Mouse (Mus musculus) c-Kit-positive CD71-negative TER-119-negative erythroid progenitor cells, embryonic 14.5 days (primary cell): ENCODE measurements around the gene Olfm2.

Experiments used
- DNase-seq: peaks from one replicate; pipeline ENCODE4 v3.0.0-alpha.2; 2013; ENCODE audit warnings: low read depth

Gene Olfm2

DNA sequence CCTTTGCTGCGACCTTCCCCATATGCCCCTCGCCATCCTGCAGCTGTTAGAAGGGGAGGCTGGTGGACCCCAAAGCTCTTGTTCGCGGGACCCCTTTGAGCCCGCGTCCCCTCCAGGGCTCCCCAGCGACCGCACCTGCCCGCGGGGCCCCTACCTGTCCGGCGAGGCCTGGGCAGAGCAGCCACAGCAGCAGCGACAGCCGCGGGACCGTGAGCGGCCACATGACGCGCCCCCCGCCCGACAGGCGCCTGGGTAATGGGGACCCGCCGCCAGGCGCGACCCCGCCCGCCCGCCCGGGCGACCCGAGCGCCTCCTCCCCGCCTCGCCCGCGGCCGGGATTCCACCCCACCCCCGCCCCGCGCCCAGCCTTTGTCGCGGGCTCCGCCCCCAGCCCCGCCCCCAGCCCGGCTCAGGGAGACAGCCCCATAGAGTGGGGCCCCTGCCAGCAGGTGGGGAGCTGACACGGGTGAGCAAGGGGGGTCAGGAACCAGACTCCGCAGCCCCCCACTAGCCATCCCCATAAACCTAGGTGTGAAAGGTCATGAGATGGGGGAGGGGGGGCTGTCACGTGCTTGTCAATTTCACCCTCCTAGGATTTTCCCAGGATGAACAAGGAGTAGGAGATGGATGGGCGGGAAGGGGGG is at the start of gene Olfm2:
Olfm2 (minus strand) TSS at position 333 of the 644 bp plus-strand sequence.
- no peak for DNase-seq

DNA sequence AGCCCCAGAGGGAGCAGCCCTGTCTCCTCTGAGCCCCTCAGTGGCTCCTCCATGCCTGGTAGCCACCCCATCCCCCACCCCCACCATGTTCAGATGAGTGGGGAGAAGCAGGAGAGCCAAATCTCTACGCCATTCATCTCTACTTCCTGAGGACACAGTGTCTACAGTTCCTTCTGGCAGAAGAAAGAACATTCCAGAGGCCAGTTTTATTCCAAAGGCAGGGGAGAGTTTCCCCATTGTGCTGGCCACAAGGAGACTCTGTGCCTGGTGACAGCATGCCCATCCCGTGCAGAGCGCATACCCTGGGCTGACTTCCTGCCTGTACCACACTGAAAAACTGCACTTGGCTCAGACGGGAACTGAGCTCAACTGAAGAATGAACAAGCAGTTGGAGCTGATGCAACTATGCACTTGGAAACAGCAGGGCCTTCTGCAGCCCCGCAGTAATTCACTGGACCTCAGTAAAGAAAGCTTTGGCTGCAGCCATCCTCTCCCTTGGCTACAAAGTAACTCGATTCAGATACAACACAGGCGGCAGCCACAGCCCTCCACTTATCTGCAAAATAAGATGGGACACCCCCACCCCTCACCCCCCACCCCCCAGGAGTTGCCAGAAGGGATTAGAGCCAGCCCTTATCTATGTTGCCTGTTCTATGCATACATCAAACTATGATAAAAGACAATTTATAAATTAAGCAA is 48.1 kb upstream of the Olfm2 start:
- no peak for DNase-seq

DNA sequence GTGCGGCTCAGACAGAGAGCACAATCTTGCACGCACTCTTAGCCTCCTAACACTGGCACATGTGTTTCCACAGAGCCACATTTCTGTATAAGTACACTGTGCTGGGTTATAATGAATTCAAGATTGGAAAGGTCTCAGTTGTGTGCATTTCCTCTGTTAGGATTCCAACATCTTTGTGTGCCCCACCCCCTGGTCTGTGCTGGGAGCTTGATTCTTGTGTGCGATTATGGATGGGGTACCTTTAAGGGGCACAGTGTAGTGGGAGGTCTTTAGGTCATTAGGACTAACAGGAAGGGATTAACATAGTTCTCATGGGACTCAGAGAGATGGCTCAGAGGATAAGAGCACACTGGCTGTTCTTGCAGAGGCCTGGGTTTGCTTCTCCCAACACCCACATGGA is 44.2 kb upstream of the Olfm2 start:
- DNase-seq, result no peak

GRCm38 (mm10) chr9:20789651-20790050 is 43.5 kb upstream of the Olfm2 start:
- no peak for DNase-seq

DNA sequence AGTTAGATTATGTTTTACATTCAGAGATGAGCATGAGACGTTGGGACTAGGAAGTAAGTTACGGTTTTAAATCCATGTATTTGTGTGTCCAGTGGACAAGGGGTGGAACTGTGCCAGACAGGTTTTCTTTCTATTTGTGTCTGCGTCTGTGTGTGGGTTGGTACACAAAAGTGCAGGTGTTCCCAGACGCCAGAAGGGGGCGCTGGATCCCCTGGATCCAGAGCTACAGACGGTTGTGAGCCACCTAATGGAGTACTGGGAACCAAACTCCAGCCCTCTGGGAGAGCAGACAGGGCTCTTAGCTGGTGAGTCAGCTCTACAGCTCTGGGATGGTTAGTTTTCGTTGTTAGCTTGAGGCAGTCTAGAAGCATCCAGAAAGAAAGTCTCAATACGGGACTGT is 41.8 kb upstream of the Olfm2 start:
- no peak for DNase-seq

GRCm38 (mm10) chr9:20785055-20785454 is 38.9 kb upstream of the Olfm2 start:
- no peak for DNase-seq

DNA sequence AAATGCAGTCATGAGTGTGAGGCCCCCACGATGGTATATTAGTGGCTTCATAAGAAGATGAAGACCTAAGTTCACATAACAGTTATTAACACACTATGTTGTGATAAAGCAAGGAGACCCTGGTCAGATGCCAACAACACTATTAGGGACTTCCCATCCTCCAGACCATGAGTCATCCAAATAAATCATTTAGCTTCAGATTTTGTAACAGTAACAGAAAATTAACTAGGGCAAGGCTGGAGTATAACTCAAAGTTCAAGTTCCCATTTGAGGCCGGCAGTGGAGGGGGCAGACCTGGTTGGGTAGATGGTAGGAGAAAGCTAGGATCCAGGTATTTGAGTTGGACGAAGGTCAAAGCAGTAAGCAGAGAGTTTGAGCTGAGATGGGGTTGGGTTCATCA is 35.1 kb upstream of the Olfm2 start:
- no peak for DNase-seq

DNA sequence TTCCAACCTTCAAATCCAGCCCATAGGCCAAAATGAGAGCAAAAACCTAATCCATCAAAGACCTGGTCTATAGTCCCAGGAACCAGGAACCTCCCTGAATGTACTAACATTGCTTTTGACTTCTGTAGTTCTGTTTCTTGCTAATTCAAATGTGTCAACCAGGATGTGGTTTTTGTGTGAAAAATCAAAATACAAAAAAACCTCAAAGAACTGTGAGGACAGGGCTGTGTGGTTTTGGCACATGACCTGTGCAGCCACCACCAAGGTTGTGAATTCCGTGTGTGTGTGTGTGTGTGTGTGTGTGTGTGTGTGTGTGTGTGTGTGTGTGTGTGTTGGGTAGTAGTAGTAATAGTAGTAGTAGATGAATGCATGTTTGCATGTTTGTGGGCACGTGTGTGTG is 19.1 kb upstream of the Olfm2 start:
- no peak for DNase-seq

- no peak for DNase-seq
These were observed 16.9 kb upstream of the Olfm2 start for GRCm38 (mm10) chr9:20763099-20763498.

GRCm38 (mm10) chr9:20762197-20762961 is 16.2 kb upstream of the Olfm2 start:
- DNase-seq, result no peak

DNA sequence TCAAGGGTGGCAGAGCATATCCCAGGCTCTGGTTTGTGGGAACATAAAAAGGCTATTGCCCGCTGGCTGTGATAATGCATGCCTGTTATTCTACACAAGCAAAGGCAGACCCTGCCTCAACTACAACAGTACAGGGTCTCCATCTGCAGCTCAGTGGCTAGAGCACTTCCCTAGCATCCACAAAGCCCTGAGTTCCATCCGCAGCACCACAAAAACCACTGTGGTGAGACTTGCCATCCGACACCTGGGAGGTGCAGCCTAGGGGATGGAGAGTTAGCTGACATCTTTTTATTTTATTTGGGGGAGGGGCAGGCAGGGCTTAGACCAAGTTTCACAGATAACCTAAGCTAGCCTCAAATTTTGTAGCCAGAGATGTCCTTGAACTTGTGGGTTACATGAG is 15.2 kb upstream of the Olfm2 start:
- DNase-seq, result no peak

DNA sequence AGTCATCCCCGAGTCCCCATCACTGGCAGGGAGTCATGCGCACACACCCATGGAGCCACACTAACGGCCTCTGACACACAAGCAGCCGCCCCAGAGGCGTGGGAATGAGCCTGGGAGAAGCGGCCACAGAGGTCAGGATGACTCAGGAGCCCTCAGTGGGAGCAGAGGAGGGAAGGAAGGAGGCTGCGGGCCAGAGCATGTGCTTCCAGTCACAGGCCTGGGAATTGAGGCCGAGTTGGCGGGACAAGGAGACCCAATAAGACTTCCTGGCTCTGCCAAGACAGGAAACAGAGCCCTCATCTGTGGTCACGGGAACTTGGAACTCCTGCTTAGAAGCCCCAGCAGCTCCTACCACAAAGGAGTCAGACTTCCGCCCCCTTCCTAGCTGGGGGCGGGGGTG is 14.7 kb upstream of the Olfm2 start:
- no peak for DNase-seq

DNA sequence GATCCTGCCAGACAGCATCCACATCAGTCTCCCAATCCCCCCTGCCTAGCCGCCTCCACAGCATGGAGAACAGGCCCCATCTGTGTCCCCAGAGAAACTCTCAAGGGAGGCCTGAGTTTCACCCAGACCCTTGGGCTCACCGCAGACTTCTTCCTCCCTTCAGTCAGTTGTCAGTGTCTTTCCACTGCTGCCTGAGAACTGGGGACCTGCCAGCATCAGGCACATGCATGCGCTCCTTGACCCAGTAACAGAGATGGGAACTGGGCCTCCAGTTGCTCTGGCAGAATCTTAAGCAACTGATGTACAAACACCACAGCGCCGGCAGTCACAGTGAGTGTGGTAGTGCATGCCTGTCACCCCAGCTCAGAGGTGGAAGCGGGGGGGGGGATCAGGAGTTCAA is 12.7 kb upstream of the Olfm2 start:
- DNase-seq, result no peak

- DNase-seq, result no peak
These were observed 12.1 kb upstream of the Olfm2 start for GRCm38 (mm10) chr9:20758243-20758642.

GRCm38 (mm10) chr9:20757087-20757955 is 11.2 kb upstream of the Olfm2 start:
- peak; percentile 80 for DNase-seq

DNA sequence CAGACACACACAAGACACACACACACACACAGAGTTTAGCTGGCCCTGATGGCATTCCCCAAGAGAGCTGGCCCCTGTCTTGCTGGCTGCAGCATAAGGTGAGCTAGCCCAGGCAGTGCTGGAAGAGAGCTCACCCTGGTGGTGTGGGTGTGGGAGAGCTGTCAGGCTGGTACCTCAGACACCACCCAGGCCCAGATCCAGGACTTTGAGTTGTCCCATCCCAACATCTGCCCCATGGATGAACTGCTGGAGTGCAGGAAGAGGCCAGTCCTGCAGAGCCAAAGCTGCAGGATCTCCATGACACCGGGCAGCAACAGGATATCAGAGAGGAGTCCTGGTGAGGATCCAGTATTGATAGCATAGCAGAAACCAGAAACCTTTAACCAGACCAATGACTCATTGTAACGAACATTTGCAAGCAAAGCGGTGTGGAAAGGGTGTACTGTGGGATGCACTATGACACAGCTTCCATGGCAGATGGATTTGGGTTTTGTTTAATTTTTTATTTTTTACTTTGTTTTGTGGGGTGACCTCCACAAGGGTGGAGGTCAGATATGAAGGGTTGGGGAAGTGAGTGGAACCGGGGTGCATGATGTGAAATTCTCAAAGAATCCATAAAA is 10.0 kb upstream of the Olfm2 start:
- DNase-seq, result no peak

DNA sequence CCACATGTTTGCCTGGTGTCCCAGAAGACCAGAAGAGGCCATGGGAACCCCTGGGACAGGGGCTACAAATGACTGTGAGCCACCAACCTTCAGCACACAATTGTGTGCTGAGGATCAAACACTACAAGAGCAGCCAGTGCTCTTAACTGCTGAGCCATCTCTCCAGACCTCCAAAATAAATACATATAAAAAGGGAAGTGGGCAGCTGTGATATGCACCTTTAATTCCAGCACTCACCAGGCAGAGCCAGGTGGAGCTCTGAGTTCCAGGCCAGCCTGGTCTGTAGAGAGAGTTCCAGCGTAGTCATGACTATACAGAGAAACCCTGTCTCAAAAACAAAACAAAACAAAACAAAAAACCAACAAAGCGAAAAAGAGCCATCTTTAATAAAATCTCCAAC is 8.2 kb upstream of the Olfm2 start:
- DNase-seq, result no peak

- DNase-seq, result no peak
These were observed 5.4 kb upstream of the Olfm2 start for GRCm38 (mm10) chr9:20751477-20752029.

DNA sequence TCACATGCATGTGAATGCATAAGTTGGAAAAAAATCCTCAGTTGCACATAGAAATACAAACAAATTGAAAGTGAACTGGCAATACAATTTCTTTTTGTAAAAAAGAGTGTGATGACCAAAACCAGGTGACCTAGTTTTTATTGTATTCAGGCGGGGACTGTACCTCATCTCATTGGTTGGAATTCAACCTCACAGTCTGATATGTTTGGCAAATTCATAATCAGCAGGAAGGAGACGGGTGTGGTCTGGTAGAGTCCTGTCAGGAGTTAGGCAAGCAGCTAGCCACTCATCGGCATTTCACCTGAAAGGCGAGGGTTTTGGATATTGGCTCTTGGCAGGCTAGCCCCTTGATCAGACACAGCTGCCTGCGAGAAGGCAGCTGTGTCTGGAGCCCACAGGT is 3.1 kb upstream of the Olfm2 start:
- DNase-seq, result no peak

DNA sequence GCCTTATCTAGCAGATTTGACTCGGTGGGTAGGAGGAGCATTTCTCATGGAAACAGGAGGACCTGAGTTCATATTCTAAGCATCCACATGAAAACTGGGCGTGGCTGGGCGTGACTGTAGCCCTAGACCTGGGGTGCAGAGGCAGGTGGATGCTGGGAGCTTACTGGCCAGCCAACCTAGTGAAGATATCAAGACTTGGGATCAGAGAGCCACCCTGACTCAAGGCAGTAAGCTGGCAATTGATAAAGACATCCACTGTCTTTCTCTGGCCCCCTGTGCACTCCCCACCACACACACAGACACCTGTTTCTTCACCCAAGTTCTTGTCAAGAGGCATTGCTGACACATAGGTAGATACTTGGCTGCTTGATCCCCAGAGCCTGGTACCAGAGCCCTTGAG is 2.4 kb upstream of the Olfm2 start:
- DNase-seq, result no peak

DNA sequence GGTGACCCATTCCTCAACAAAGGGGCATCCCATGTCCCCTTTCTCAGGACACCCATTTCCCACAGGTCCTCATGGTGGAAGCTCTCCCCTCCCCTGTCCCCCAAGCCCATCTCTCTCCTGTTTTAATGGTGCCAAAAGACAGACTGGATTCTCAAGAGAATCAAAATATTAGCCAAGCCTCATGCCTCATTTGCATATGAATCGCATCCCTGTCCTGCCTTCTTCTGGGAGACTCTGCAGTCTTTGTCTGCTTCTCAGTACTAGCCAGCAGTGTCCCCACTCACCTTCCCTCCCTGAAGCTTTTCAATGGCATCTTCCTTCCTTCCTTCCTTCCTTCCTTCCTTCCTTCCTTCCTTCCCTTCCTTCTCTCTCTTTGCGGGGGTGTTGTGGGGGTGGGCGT is 1.5 kb upstream of the Olfm2 start:
- no peak for DNase-seq
